Mouse (Mus musculus): ENCODE data around the gene Mycn. TPM values are rescaled to one million over a fixed set of nuclear protein-coding genes. Genes with fewer than 3 reads are reported as not detected.

Gene Mycn
- polyA plus RNA-seq, 1 experiment from 2014 or later, result 60.3 TPM

GRCm38 (mm10) chr12:12886191-12886889 lies 55.4 kb downstream of the Mycn start:
- no peak overlapping the region for H3K9ac ChIP-seq
- H3K4me2 ChIP-seq, result no peak overlapping the region
- no peaks in the 10 kb centered on the region for H3K36me3 ChIP-seq
- WGBS, result 66% methylated on average over 15 of the region's 15 CpGs
- ATAC-seq (ENCODE audit: low read depth), result no peak
- peaks cover 3% of the 10 kb centered on the region; the same call in 1 of the 2 replicates for H3K4me1 ChIP-seq (replicated peaks)
- no peaks in the 10 kb centered on the region for H3K9me3 ChIP-seq
- no peak overlapping the region for H3K4me3 ChIP-seq
- no peaks in the 10 kb centered on the region for H3K27me3 ChIP-seq
- H3K27ac ChIP-seq (replicated peaks), result no peak overlapping the region
